Mouse (Mus musculus): ENCODE results near the gene Acy3. TPM values are rescaled to one million over a fixed set of nuclear protein-coding genes. Genes with fewer than 3 reads are reported as not detected.

Acy3 gene
- total and polyA plus RNA-seq, 3 experiments = 0.25 to 0.83 TPM; not detected in 1

- H3K9ac ChIP-seq (ENCODE audit: insufficient read depth, low read depth) = no peak overlapping the region
- in situ Hi-C loops (cut with MboI; ENCODE audit: low pct_ligation_motif_present, low pct_unique_long_range_greater_than_20kb, low sequenced_read_pairs) = no loop called here
- DNase-seq (ENCODE audit: extremely low read depth) = no peak
Measured at GRCm38 (mm10) chr19:4032668-4033067, 46.3 kb downstream of the Acy3 start.

GRCm38 (mm10) chr19:4033298-4033697 is 46.9 kb downstream of the Acy3 start:
- Histone ChIP-seq H3K27me3 (replicated peaks) (peaks cover 1% of the 10 kb centered on the region), H3K79me2 (replicated peaks; ENCODE audit: control insufficient read depth, extremely low read depth, insufficient read depth, poor library complexity, severe bottlenecking) (peaks cover 4% of the 10 kb centered on the region; the same call in 1 of the 2 replicates), H3K4me3 (replicated peaks in 1 of 3; ENCODE audit: low read depth in 2 of 3, low read length in 2 of 3, poor library complexity in 1 of 3) (no peak overlapping the region), H3K9me3 (replicated peaks; ENCODE audit: low read length) (peaks cover 4% of the 10 kb centered on the region), H3K36me3 (replicated peaks in 1 of 2; ENCODE audit: control insufficient read depth in 1 of 2, insufficient read depth in 1 of 2, low read length in 1 of 2) (peaks cover 4 to 15% of the 10 kb centered on the region in 2 experiments), H3K9ac (ENCODE audit: insufficient read depth, low read depth) (no peak overlapping the region), H3K4me1 (ENCODE audit: control insufficient read depth in 1 of 2, insufficient read depth in 2 of 2) (peaks cover 10 to 20% of the 10 kb centered on the region in 2 experiments), H3K4me2 (ENCODE audit: insufficient read depth, low read depth, poor library complexity, severe bottlenecking) (no peak overlapping the region), H3K27ac (ENCODE audit: insufficient read depth, low read depth) (no peak overlapping the region)
- in situ Hi-C loops (cut with MboI; ENCODE audit: low pct_ligation_motif_present, low pct_unique_long_range_greater_than_20kb, low sequenced_read_pairs) = no loop called here
- DNase-seq (ENCODE audit: extremely low read depth) = no peak
- dilution Hi-C loops (cut with MboI; ENCODE audit: extremely low pct_ligation_motif_present, extremely low pct_unique_long_range_greater_than_20kb, low sequenced_read_pairs) = no loop called here
- no peak for TF ChIP-seq RCOR1 (conservative IDR thresholded peaks at IDR 0.05; ENCODE audit: low read depth, low read length)

More at GRCm38 (mm10) chr19:4032668-4033067, 46.3 kb downstream of the Acy3 start:
- H3K4me3 ChIP-seq (replicated peaks in 1 of 3; ENCODE audit: low read depth in 2 of 3, low read length in 2 of 3, poor library complexity in 1 of 3) = no peak overlapping the region
- no peak for TF ChIP-seq ZKSCAN1 (IDR thresholded peaks at IDR 0.05; ENCODE audit: borderline replicate concordance, low read depth, low read length)
- TF ChIP-seq HCFC1 (IDR thresholded peaks at IDR 0.05; ENCODE audit: low read depth, low read length) = no peak
- TF ChIP-seq TCF12 (IDR thresholded peaks at IDR 0.05; ENCODE audit: low read depth, low read length) = no peak
- TF ChIP-seq MAX (IDR thresholded peaks at IDR 0.05; ENCODE audit: low read length) = no peak
- TF ChIP-seq NELFE (IDR thresholded peaks at IDR 0.05; ENCODE audit: low read depth, low read length) = no peak
- TF ChIP-seq ELF1 (IDR thresholded peaks at IDR 0.05; ENCODE audit: low read depth, low read length) = no peak
- no peak for TF ChIP-seq UBTF (IDR thresholded peaks at IDR 0.05; ENCODE audit: low read depth, low read length)
- no peak for TF ChIP-seq E2F4 (IDR thresholded peaks at IDR 0.05; ENCODE audit: insufficient replicate concordance, low read depth, low read length)
- no peak for TF ChIP-seq MAZ (IDR thresholded peaks at IDR 0.05; ENCODE audit: low read depth, low read length)
- no peak for TF ChIP-seq CTCF (conservative IDR thresholded peaks at IDR 0.05 in 1 of 2, IDR thresholded peaks at IDR 0.05 in 1 of 2; ENCODE audit: low read depth in 2 of 2, low read length in 2 of 2)
- TF ChIP-seq EP300 (IDR thresholded peaks at IDR 0.05; ENCODE audit: low read length) = no peak
- no peak for TF ChIP-seq USF2 (conservative IDR thresholded peaks at IDR 0.05; ENCODE audit: low read depth, low read length)
- no peak for TF ChIP-seq PAX5 (IDR thresholded peaks at IDR 0.05; ENCODE audit: low read length)
- no peak for TF ChIP-seq CHD1 (IDR thresholded peaks at IDR 0.05; ENCODE audit: low read depth, low read length)
- H3K27me3 ChIP-seq (replicated peaks) = peaks cover 1% of the 10 kb centered on the region
- no peak overlapping the region for H3K27ac ChIP-seq (ENCODE audit: insufficient read depth, low read depth)
- H3K9me3 ChIP-seq (replicated peaks; ENCODE audit: low read length) = peaks cover 10% of the 10 kb centered on the region
- no peak overlapping the region for H3K4me2 ChIP-seq (ENCODE audit: insufficient read depth, low read depth, poor library complexity, severe bottlenecking)
- H3K36me3 ChIP-seq (replicated peaks in 1 of 2; ENCODE audit: control insufficient read depth in 1 of 2, insufficient read depth in 1 of 2, low read length in 1 of 2) = peaks cover 4 to 15% of the 10 kb centered on the region in 2 experiments
- H3K79me2 ChIP-seq (replicated peaks; ENCODE audit: control insufficient read depth, extremely low read depth, insufficient read depth, poor library complexity, severe bottlenecking) = peaks cover 4% of the 10 kb centered on the region; the same call in 1 of the 2 replicates
- dilution Hi-C loops (cut with MboI; ENCODE audit: extremely low pct_ligation_motif_present, extremely low pct_unique_long_range_greater_than_20kb, low sequenced_read_pairs) = no loop called here
- peaks cover 10 to 16% of the 10 kb centered on the region in 2 experiments for H3K4me1 ChIP-seq (ENCODE audit: control insufficient read depth in 1 of 2, insufficient read depth in 2 of 2)

Measured in CH12.LX (cell line).